Mouse (Mus musculus): Measurements from ENCODE around the gene Erf. TPM values are rescaled to one million over a fixed set of nuclear protein-coding genes. Genes with fewer than 3 reads are reported as not detected.

Erf gene
- total RNA-seq (2021) = 10 to 100 TPM; 47.5 to 53.2 TPM

GRCm38 (mm10) chr7:25250141-25250972 is at the start of gene Erf:
Gene Erf, minus strand, starts transcription at chr7:25250761.
- DNase-seq = peak; percentile 98

- DNase-seq = peak; percentile 79
These were observed 47.1 kb upstream of the Erf start, which contains the start of gene Pafah1b3 for GRCm38 (mm10) chr7:25297454-25298325. Gene Pafah1b3, minus strand, starts transcription at chr7:25297986.

GRCm38 (mm10) chr7:25296945-25297453 is 46.4 kb upstream of the Erf start:
- DNase-seq = peak; percentile 39

GRCm38 (mm10) chr7:25294960-25295722 is 44.6 kb upstream of the Erf start:
- DNase-seq = no peak

GRCm38 (mm10) chr7:25294495-25294894 is 43.9 kb upstream of the Erf start:
- DNase-seq = no peak

- DNase-seq = no peak
These were observed 42.7 kb upstream of the Erf start for GRCm38 (mm10) chr7:25293191-25293739.

- DNase-seq = no peak
These were observed 41.5 kb upstream of the Erf start for GRCm38 (mm10) chr7:25292107-25292506.

GRCm38 (mm10) chr7:25290911-25291310 is 40.4 kb upstream of the Erf start:
- peak; percentile 70 for DNase-seq

- no peak for DNase-seq
These were observed 39.9 kb upstream of the Erf start for GRCm38 (mm10) chr7:25290463-25290862.

GRCm38 (mm10) chr7:25289925-25290324 is 39.4 kb upstream of the Erf start:
- no peak for DNase-seq

GRCm38 (mm10) chr7:25288721-25289120 is 38.2 kb upstream of the Erf start:
- DNase-seq = no peak

- DNase-seq = no peak
These were observed 37.5 kb upstream of the Erf start for GRCm38 (mm10) chr7:25288011-25288410.

- DNase-seq = no peak
These were observed 36.4 kb upstream of the Erf start for GRCm38 (mm10) chr7:25286989-25287388.

GRCm38 (mm10) chr7:25285511-25286238 is 35.1 kb upstream of the Erf start:
- DNase-seq = no peak

- DNase-seq = peak; percentile 38
These were observed 34.2 kb upstream of the Erf start for GRCm38 (mm10) chr7:25284766-25285165.

GRCm38 (mm10) chr7:25284171-25284570 is 33.6 kb upstream of the Erf start:
- no peak for DNase-seq

GRCm38 (mm10) chr7:25283637-25284036 is 33.1 kb upstream of the Erf start:
- DNase-seq = peak; percentile 39

GRCm38 (mm10) chr7:25282731-25283211 is 32.2 kb upstream of the Erf start:
- peak; percentile 61 for DNase-seq

GRCm38 (mm10) chr7:25281734-25282601 is 31.4 kb upstream of the Erf start:
- DNase-seq = peak; percentile 99

GRCm38 (mm10) chr7:25281166-25281733 is 30.7 kb upstream of the Erf start:
- DNase-seq = no peak
